Mouse (Mus musculus) gastrocnemius, postnatal 14 days (tissue): ENCODE measurements around the gene Ccdc30. TPM values are rescaled to one million over a fixed set of nuclear protein-coding genes. Genes with fewer than 3 reads are reported as not detected.

Experiments
- DNase-seq: peaks from one replicate; pipeline ENCODE4 v3.0.0; 2021; ENCODE audit warnings: mixed read lengths
- intact Hi-C: fragments of 180-260 bp; cut with DNase I; formaldehyde crosslinking; loops from one replicate; pipeline ENCODE4 v1.15.1; 2025; ENCODE audit warnings: low total_unique reads
- total RNA-seq, 2 experiments: library from RNA; stranded (reverse); gene quantifications; 2 replicates each; pipeline ENCODE4 v1.2.3; 2021

Gene Ccdc30
- total RNA-seq, 2 experiments from 2014 or later, result 0.33 TPM; not detected in 1

GRCm38 (mm10) chr4:119274627-119275026 lies 140.7 kb downstream of the Ccdc30 start:
- intact Hi-C loops, result no loop called here
- no peak for DNase-seq

Other genes starting within 250 kb of the Ccdc30 start
- gene Zfp691, start 241.3 kb downstream of the Ccdc30 start, total RNA-seq, result 10 to 100 TPM in 1 of 2 experiments, 1 to 10 TPM in 1; 9.3 to 13.5 TPM
- under 1 TPM in 1 of 2 experiments, not detected in 1; 0.13 TPM for gene Ermap, start 225.5 kb downstream of the Ccdc30 start, total RNA-seq
- gene Svbp, start 220.2 kb downstream of the Ccdc30 start, total RNA-seq, result 10 to 100 TPM; 24.7 to 26.0 TPM
- not detected for gene Tmem269, start 197.3 kb downstream of the Ccdc30 start, total RNA-seq
- gene AU022252, start 182.8 kb downstream of the Ccdc30 start, total RNA-seq, result 10 to 100 TPM; 17.8 to 20.7 TPM
- gene P3h1, start 182.6 kb downstream of the Ccdc30 start, total RNA-seq, result 10 to 100 TPM; 17.4 to 18.2 TPM
- gene Cldn19, start 160.1 kb downstream of the Ccdc30 start, total RNA-seq, result 10 to 100 TPM in 1 of 2 experiments, 1 to 10 TPM in 1; 6.2 to 16.8 TPM
- 100 to 1,000 TPM; 494 to 519 TPM for gene Ybx1, start 120.9 kb downstream of the Ccdc30 start, total RNA-seq
- 10 to 100 TPM in 1 of 2 experiments, 1 to 10 TPM in 1; 9.9 to 10.4 TPM for gene Ppih, start 95.0 kb downstream of the Ccdc30 start, total RNA-seq
- 1 to 10 TPM; 4.1 to 4.8 TPM for gene Ppcs, start 6.9 kb upstream of the Ccdc30 start, total RNA-seq
- gene Zmynd12, start 7.3 kb upstream of the Ccdc30 start, total RNA-seq, result under 1 TPM in 1 of 2 experiments, not detected in 1; 0.20 TPM
- under 1 TPM; 0.04 to 0.27 TPM for gene Rimkla, start 77.1 kb upstream of the Ccdc30 start, total RNA-seq
- 10 to 100 TPM; 20.7 to 22.9 TPM for gene Foxj3, start 121.5 kb upstream of the Ccdc30 start, total RNA-seq
- gene Frg2f1, start 124.0 kb upstream of the Ccdc30 start, total RNA-seq, result 1 to 10 TPM; 4.2 to 5.0 TPM
- gene Guca2a, start 222.2 kb upstream of the Ccdc30 start, total RNA-seq, result not detected
- not detected for gene Guca2b, start 243.4 kb upstream of the Ccdc30 start, total RNA-seq